Mouse (Mus musculus) midbrain, embryonic 14.5 days (tissue): ENCODE measurements at regions not wholly inside any gene's neighbourhood (a gene's known extent, or its start where the extent isn't known, plus 50 kb on each side); places are given as distances from the start of the nearest gene placed in this dataset.

ENCODE experiments used
- ATAC-seq: fragments of 200-750 bp; cut with Nextera tagmentation; 2 replicates; pipeline ENCODE4 v1.8.0; 2017; ENCODE audit warnings: moderate number of reproducible peaks, moderate library complexity; ENCODE audit not compliant: low FRiP score, low TSS enrichment
- DNase-seq: peaks from one replicate; pipeline ENCODE4 v3.0.0-alpha.2; 2015
- H3K27ac ChIP-seq: fragments of 300-500 bp; sonication (generic); replicated peaks from 2 replicates; pipeline ENCODE4 v1.5.1; 2014; ENCODE audit warnings: mild to moderate bottlenecking, low read depth, low read length, moderate library complexity
- H3K27me3 ChIP-seq: fragments of 300-500 bp; sonication (generic); 2 replicates; pipeline ENCODE4 v1.6.1; 2014; ENCODE audit warnings: low read length, control low read depth, mixed read lengths; ENCODE audit not compliant: control insufficient read depth, insufficient read depth
- H3K36me3 ChIP-seq: fragments of 300-500 bp; sonication (generic); 2 replicates; pipeline ENCODE4 v1.6.1; 2014; ENCODE audit warnings: low read length, control low read depth; ENCODE audit not compliant: control insufficient read depth, insufficient read depth
- H3K4me1 ChIP-seq: fragments of 300-500 bp; sonication (generic); 2 replicates; pipeline ENCODE4 v1.6.1; 2014; ENCODE audit warnings: mild to moderate bottlenecking, antibody characterized with exemption, low read length, control low read depth; ENCODE audit not compliant: control insufficient read depth, insufficient read depth
- H3K4me2 ChIP-seq: fragments of 300-500 bp; sonication (generic); 2 replicates; pipeline ENCODE4 v1.6.1; 2014; ENCODE audit warnings: mild to moderate bottlenecking, low read length, moderate library complexity
- H3K4me3 ChIP-seq: fragments of 300-500 bp; sonication (generic); replicated peaks from 2 replicates; pipeline ENCODE4 v1.5.1; 2014; ENCODE audit warnings: low read depth, low read length
- H3K9ac ChIP-seq: fragments of 300-500 bp; sonication (generic); replicated peaks from 2 replicates; pipeline ENCODE4 v1.6.1; 2014; ENCODE audit warnings: mild to moderate bottlenecking, low read length, moderate library complexity
- H3K9me3 ChIP-seq: fragments of 300-500 bp; sonication (generic); 2 replicates; pipeline ENCODE4 v1.6.1; 2016; ENCODE audit warnings: low read length, control low read depth, mixed read lengths; ENCODE audit not compliant: control insufficient read depth
- WGBS: fragments of 180-500 bp; shearing (Covaris S2); extraction: QIAGEN DNeasy Blood & Tissue Kit; methylation state at CpG from one replicate; pipeline ENCODE4 v1.1.7; 2014; 5-methylcytosine and 5-hydroxymethylcytosine counted together

GRCm38 (mm10) chr14:48900201-48900600, 165.7 kb upstream of the Ap5m1 start:
- ATAC-seq = no peak
- H3K27me3 ChIP-seq = no peaks in the 10 kb centered on the region
- WGBS = 100% methylated on average over 1 of the region's 1 CpGs
- H3K4me3 ChIP-seq = no peak overlapping the region
- DNase-seq = no peak
- H3K36me3 ChIP-seq = no peaks in the 10 kb centered on the region
- no peak overlapping the region for H3K27ac ChIP-seq
- no peak overlapping the region for H3K4me2 ChIP-seq
- H3K9me3 ChIP-seq = peaks cover 5% of the 10 kb centered on the region; the same call in 1 of the 2 replicates
- H3K9ac ChIP-seq = no peak overlapping the region
- 0 out of 2 replicates have a peak, but pooled peaks cover 4% of the 10 kb centered on the region for H3K4me1 ChIP-seq

DNA sequence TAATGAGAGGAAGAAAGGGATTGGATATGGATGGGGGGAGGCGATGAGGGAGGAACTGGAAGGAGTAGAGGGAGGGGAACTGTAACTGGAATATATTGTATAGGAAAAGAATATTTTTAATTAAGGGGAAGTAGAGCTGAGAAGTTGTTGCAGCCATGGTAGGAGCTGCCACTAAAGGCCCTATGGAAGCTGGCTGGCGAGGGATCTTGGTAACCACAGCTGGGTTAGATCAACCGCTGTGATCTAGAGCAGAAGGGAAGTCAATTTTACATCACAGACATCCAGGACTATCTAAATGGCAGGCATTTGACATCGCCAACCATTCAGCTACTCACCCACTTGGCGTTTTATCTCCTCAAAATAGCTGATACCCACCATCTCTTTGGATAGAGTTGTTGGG, 168.8 kb upstream of the Ap5m1 start:
- DNase-seq (no peak), ATAC-seq (no peak)
- no peaks in the 10 kb centered on the region for H3K36me3 ChIP-seq
- peaks cover 5% of the 10 kb centered on the region; the same call in 1 of the 2 replicates for H3K9me3 ChIP-seq
- 96% methylated on average over 5 of the region's 5 CpGs for WGBS
- no peaks in the 10 kb centered on the region for H3K4me1 ChIP-seq
- no peak overlapping the region for H3K4me2 ChIP-seq
- no peak overlapping the region for H3K27ac ChIP-seq
- H3K4me3 ChIP-seq = no peak overlapping the region
- no peak overlapping the region for H3K9ac ChIP-seq
- no peaks in the 10 kb centered on the region for H3K27me3 ChIP-seq

DNA sequence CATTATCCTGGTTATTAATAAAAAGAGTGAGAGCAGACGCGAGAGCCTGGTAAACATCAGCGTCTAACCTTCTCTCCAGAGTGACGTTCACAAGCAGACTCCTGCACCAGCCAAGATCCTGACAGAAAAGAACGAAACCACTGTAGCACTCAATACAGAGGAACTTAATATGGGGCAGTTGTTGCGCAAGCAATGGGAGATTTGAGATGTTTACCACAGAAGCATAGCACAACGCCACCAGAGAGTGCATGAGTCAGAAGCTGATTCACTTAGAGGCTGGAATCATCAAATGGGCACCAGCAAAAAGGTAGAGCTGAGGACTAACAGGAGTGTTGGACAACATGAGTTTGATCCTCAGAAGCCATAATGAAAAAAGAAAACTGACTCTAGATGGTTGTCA, 169.7 kb upstream of the Ap5m1 start:
- no peak overlapping the region for H3K9ac ChIP-seq
- WGBS = 89% methylated on average over 7 of the region's 7 CpGs
- H3K9me3 ChIP-seq = peaks cover 5% of the 10 kb centered on the region; the same call in 1 of the 2 replicates
- no peaks in the 10 kb centered on the region for H3K27me3 ChIP-seq
- no peak overlapping the region for H3K4me3 ChIP-seq
- no peaks in the 10 kb centered on the region for H3K36me3 ChIP-seq
- no peak overlapping the region for H3K4me2 ChIP-seq
- DNase-seq (no peak), ATAC-seq (no peak)
- H3K4me1 ChIP-seq = no peaks in the 10 kb centered on the region
- no peak overlapping the region for H3K27ac ChIP-seq

DNA sequence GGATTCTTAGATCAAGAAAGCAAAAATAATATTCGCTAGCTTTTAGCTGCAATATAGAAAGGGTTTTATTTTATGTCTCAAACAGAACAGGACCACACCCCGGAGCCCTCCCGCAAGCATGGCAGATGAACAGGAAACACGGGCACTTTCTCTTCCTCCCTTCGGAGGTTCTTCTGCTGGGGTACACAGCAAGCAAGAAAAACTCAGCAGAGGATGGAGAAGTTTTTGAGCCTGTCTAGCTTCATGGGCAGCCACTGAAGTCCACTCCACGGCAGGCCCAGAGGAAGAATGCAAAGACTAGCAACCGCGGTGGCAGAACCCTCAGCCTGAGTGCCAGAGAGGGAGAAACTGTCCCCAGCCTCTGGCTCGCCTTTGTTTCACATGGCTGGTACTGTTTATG, 174.7 kb upstream of the Ap5m1 start:
- WGBS = 55% methylated on average over 9 of the region's 9 CpGs
- no peak overlapping the region for H3K4me2 ChIP-seq
- ATAC-seq = no peak
- H3K27ac ChIP-seq = no peak overlapping the region
- H3K27me3 ChIP-seq = no peaks in the 10 kb centered on the region
- no peaks in the 10 kb centered on the region for H3K36me3 ChIP-seq
- no peak overlapping the region for H3K9ac ChIP-seq
- peaks cover 2% of the 10 kb centered on the region; the same call in 1 of the 2 replicates for H3K9me3 ChIP-seq
- no peak for DNase-seq
- H3K4me1 ChIP-seq = 0 out of 2 replicates have a peak, but pooled peaks cover 2% of the 10 kb centered on the region
- no peak overlapping the region for H3K4me3 ChIP-seq

DNA sequence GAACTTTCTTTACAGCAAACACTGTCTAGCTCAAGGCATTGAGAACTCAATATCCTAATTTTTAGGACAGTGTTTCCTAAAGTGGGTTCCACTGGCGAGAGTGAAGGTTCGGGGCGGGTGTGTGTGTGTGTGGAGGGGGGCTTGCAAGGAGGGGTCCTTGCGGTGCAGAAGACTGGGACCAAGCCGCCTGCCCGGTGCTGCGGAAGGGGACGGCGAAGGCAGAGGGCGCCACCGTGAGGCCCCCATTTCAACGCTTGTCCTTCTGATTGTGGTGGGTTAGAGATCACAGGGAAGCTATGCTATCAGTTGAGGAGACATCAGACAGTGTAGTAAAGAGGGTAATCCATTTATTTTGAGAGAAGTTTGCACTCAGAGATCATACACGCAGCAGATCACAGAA, 176.9 kb upstream of the Ap5m1 start:
- under 1% methylated on average over 13 of the region's 13 CpGs for WGBS
- Histone ChIP-seq H3K36me3 (no peaks in the 10 kb centered on the region), H3K9me3 (no peaks in the 10 kb centered on the region), H3K4me3 (no peak overlapping the region), H3K27me3 (no peaks in the 10 kb centered on the region), H3K4me1 (0 out of 2 replicates have a peak, but pooled peaks cover 2% of the 10 kb centered on the region), H3K27ac (no peak overlapping the region), H3K9ac (no peak overlapping the region), H3K4me2 (peak overlapping the region; percentile 43)
- DNase-seq = peak; percentile 72
- ATAC-seq = peak; percentile 58

DNA sequence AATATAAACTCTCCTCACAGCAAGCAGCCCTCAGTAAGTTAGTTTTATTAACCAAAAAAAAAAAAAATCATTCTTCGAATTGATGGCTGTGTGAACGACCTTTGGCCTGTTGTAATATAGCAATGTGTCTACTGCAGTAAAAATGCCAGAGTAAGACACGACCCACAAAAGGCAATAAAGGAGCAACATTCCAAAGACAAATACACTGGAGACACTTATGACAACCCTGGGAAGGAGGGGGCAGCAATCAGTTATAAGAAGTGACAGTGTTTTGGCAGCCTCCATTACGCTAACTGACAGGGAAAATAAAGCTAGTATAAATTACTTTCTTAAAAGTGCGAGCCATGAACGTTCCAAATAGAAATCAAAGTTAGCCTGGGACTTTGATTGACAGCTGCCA, 185.9 kb upstream of the Ap5m1 start:
- Histone ChIP-seq H3K9me3 (no peaks in the 10 kb centered on the region), H3K4me1 (0 out of 2 replicates have a peak, but pooled peaks cover 2% of the 10 kb centered on the region), H3K27me3 (no peaks in the 10 kb centered on the region), H3K27ac (no peak overlapping the region), H3K4me3 (no peak overlapping the region), H3K4me2 (no peak overlapping the region), H3K9ac (no peak overlapping the region), H3K36me3 (no peaks in the 10 kb centered on the region)
- 22% methylated on average over 6 of the region's 6 CpGs for WGBS
- DNase-seq (no peak), ATAC-seq (peak; percentile 27; the same call in 1 of the 2 replicates)

GRCm38 (mm10) chr14:48877998-48878657, 187.8 kb upstream of the Ap5m1 start:
- Histone ChIP-seq H3K4me2 (no peak overlapping the region), H3K27ac (no peak overlapping the region), H3K4me1 (0 out of 2 replicates have a peak, but pooled peaks cover 2% of the 10 kb centered on the region), H3K4me3 (no peak overlapping the region), H3K36me3 (no peaks in the 10 kb centered on the region), H3K27me3 (no peaks in the 10 kb centered on the region), H3K9me3 (no peaks in the 10 kb centered on the region), H3K9ac (no peak overlapping the region)
- WGBS = 70% methylated on average over 12 of the region's 12 CpGs
- DNase-seq (no peak), ATAC-seq (0 out of 2 replicates have a peak, but pooled peaks have one; percentile 14)

- H3K27me3 ChIP-seq = no peaks in the 10 kb centered on the region
- no peak overlapping the region for H3K9ac ChIP-seq
- H3K4me2 ChIP-seq = no peak overlapping the region
- no peak overlapping the region for H3K4me3 ChIP-seq
- no peaks in the 10 kb centered on the region for H3K4me1 ChIP-seq
- no peaks in the 10 kb centered on the region for H3K9me3 ChIP-seq
- no peak overlapping the region for H3K27ac ChIP-seq
- DNase-seq = no peak
- H3K36me3 ChIP-seq = no peaks in the 10 kb centered on the region
- 63% methylated on average over 3 of the region's 3 CpGs for WGBS
- no peak for ATAC-seq
Measured at GRCm38 (mm10) chr14:48871313-48871712, 194.6 kb upstream of the Ap5m1 start.

- Histone ChIP-seq H3K36me3 (no peaks in the 10 kb centered on the region), H3K4me2 (no peak overlapping the region), H3K9me3 (no peaks in the 10 kb centered on the region), H3K4me3 (no peak overlapping the region), H3K27me3 (no peaks in the 10 kb centered on the region), H3K4me1 (no peaks in the 10 kb centered on the region), H3K9ac (no peak overlapping the region), H3K27ac (no peak overlapping the region)
- 64% methylated on average over 10 of the region's 10 CpGs for WGBS
- no peak for ATAC-seq
- no peak for DNase-seq
Measured at GRCm38 (mm10) chr14:48869956-48870355, 195.9 kb upstream of the Ap5m1 start.
